Mouse (Mus musculus): ENCODE measurements at regions not wholly inside any gene's neighbourhood (a gene's known extent, or its start where the extent isn't known, plus 50 kb on each side); places are given as distances from the start of the nearest gene placed in this dataset.

- no peak for DNase-seq (ENCODE audit: low spot score in 2 of 2)
Observed at GRCm38 (mm10) chr5:75463591-75463990, 111.1 kb upstream of the Kit start.

GRCm38 (mm10) chr5:75465701-75466100 is 109.0 kb upstream of the Kit start:
- DNase-seq (ENCODE audit: low spot score in 2 of 2), result no peak

GRCm38 (mm10) chr5:75466941-75467340 is 107.8 kb upstream of the Kit start:
- DNase-seq (ENCODE audit: low spot score in 2 of 2), result no peak

- DNase-seq (ENCODE audit: low spot score in 2 of 2), result no peak
Observed at GRCm38 (mm10) chr5:75467916-75468315, 106.8 kb upstream of the Kit start.

- no peak for DNase-seq (ENCODE audit: low spot score in 2 of 2)
Observed at GRCm38 (mm10) chr5:75471010-75471409, 103.7 kb upstream of the Kit start.

GRCm38 (mm10) chr5:75472484-75472883 is 102.2 kb upstream of the Kit start:
- no peak for DNase-seq (ENCODE audit: low spot score in 2 of 2)

GRCm38 (mm10) chr5:75475414-75475813 is 99.3 kb upstream of the Kit start:
- DNase-seq (ENCODE audit: low spot score in 2 of 2), result no peak

- no peak for DNase-seq (ENCODE audit: low spot score in 2 of 2)
Observed at GRCm38 (mm10) chr5:75478499-75478898, 96.2 kb upstream of the Kit start.

GRCm38 (mm10) chr5:75479149-75479548 is 95.6 kb upstream of the Kit start:
- DNase-seq (ENCODE audit: low spot score in 2 of 2), result no peak

- no peak for DNase-seq (ENCODE audit: low spot score in 2 of 2)
Observed at GRCm38 (mm10) chr5:75481595-75481994, 93.1 kb upstream of the Kit start.

- no peak for DNase-seq (ENCODE audit: low spot score in 2 of 2)
Observed at GRCm38 (mm10) chr5:75484330-75484729, 90.4 kb upstream of the Kit start.

GRCm38 (mm10) chr5:75490806-75491205 is 83.9 kb upstream of the Kit start:
- DNase-seq (ENCODE audit: low spot score in 2 of 2), result no peak

- DNase-seq (ENCODE audit: low spot score in 2 of 2), result no peak
Observed at GRCm38 (mm10) chr5:75494143-75494542, 80.6 kb upstream of the Kit start.

GRCm38 (mm10) chr5:75499053-75499452 is 75.7 kb upstream of the Kit start:
- no peak for DNase-seq (ENCODE audit: low spot score in 2 of 2)

- DNase-seq (ENCODE audit: low spot score in 2 of 2), result no peak
Observed at GRCm38 (mm10) chr5:75499695-75500094, 75.0 kb upstream of the Kit start.

GRCm38 (mm10) chr5:75500654-75501416 is 73.9 kb upstream of the Kit start:
- no peak for DNase-seq (ENCODE audit: low spot score in 2 of 2)

GRCm38 (mm10) chr5:75503673-75504072 is 71.0 kb upstream of the Kit start:
- DNase-seq (ENCODE audit: low spot score in 2 of 2), result no peak

- no peak for DNase-seq (ENCODE audit: low spot score in 2 of 2)
Observed at GRCm38 (mm10) chr5:75512521-75513422, 61.9 kb upstream of the Kit start.

GRCm38 (mm10) chr5:75518213-75518612 is 56.5 kb upstream of the Kit start:
- DNase-seq (ENCODE audit: low spot score in 2 of 2), result no peak

- no peak for DNase-seq (ENCODE audit: low spot score in 2 of 2)
Observed at GRCm38 (mm10) chr5:75523041-75523678, 51.6 kb upstream of the Kit start.

All from layer of hippocampus, postnatal 10 days (tissue).